Mouse (Mus musculus): ENCODE measurements around the gene Serpina6. TPM values are rescaled to one million over a fixed set of nuclear protein-coding genes. Genes with fewer than 3 reads are reported as not detected.

Serpina6 gene
- polyA plus RNA-seq (2015; fragmentation: Nextera tagmentation; extraction: Ambion mirVana) = 355 and 410 TPM in 2 replicates

DNA sequence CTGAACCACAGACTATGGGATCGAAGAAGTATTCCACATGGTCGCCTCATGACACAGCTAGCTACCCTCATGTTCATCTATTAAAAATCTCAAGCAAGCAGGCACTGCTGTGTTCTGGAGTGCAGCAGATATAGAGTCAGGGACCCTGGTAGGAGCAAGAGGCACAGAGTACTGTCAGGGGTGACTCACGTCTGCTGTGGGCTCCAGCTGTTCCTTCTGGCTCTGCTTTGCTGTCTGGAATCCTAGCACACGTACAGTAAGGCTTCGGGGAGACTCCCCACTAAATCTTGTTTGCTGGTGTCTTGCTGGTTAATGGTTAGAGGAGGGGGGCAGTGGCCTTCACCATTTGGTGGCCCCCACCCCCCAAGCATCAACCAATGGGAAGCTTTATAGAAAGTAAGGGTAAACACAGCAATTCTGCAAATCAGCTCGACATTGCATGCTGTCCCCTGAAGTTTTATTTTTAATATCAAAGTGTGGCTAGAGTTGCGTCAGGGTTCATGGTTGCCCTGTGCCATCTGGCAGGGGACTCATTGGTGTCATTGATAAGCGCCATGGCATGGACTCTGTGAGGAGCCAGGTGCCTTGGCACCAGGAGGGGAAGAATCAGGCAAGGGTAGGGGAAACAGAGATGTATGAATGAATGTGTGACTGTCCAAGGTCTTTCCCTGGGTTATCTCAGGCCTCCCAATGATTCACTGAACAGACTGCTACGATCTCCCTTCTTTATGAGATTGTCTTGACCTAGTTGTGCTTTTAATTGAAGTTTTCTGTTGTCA lies at the start of gene Serpina6:
TSS of gene Serpina6 (minus strand) at position 365 of the 779 bp plus-strand sequence.
- H3K27ac ChIP-seq = no peak within 1 kb of the TSS
- 68% methylated on average over 9 of the region's 9 CpGs for WGBS
- no peak for ATAC-seq (replicated peaks; ENCODE audit: low FRiP score, low read depth)
- no peak within 1 kb of the TSS for H3K4me3 ChIP-seq (replicated peaks; ENCODE audit: low read depth, low read length)
- no peak for DNase-seq (ENCODE audit: low spot score)
- no peak within 1 kb of the TSS for H3K9ac ChIP-seq (ENCODE audit: low read depth, low read length)
- no peaks in the 10 kb centered on the region for H3K36me3 ChIP-seq (ENCODE audit: insufficient read depth, low read length)
- no peaks in the 10 kb centered on the region for H3K4me1 ChIP-seq (replicated peaks; ENCODE audit: insufficient read depth, low read length)
- H3K4me2 ChIP-seq (ENCODE audit: low read length) = no peak within 1 kb of the TSS
- no peaks in the 10 kb centered on the region for H3K27me3 ChIP-seq (ENCODE audit: insufficient read depth, low read length)
- TF ChIP-seq CTCF (IDR thresholded peaks at IDR 0.05; ENCODE audit: low read depth) = no peak
- H3K9me3 ChIP-seq (replicated peaks; ENCODE audit: low read length) = no peaks in the 10 kb centered on the region

- H3K4me3 ChIP-seq (replicated peaks; ENCODE audit: low read depth, low read length) = no peak overlapping the region
- H3K9me3 ChIP-seq (replicated peaks; ENCODE audit: low read length) = no peaks in the 10 kb centered on the region
- TF ChIP-seq CTCF (IDR thresholded peaks at IDR 0.05; ENCODE audit: low read depth) = no peak
- no peaks in the 10 kb centered on the region for H3K36me3 ChIP-seq (ENCODE audit: insufficient read depth, low read length)
- no peak for ATAC-seq (replicated peaks; ENCODE audit: low FRiP score, low read depth)
- no peaks in the 10 kb centered on the region for H3K4me1 ChIP-seq (replicated peaks; ENCODE audit: insufficient read depth, low read length)
- 60% methylated on average over 4 of the region's 4 CpGs for WGBS
- H3K4me2 ChIP-seq (ENCODE audit: low read length) = no peak overlapping the region
- H3K9ac ChIP-seq (ENCODE audit: low read depth, low read length) = no peak overlapping the region
- H3K27me3 ChIP-seq (ENCODE audit: insufficient read depth, low read length) = no peaks in the 10 kb centered on the region
- DNase-seq (ENCODE audit: low spot score) = no peak
- H3K27ac ChIP-seq = no peak overlapping the region
Measured at GRCm38 (mm10) chr12:103706113-103706512, 49.1 kb upstream of the Serpina6 start.

GRCm38 (mm10) chr12:103705547-103705946 lies 48.5 kb upstream of the Serpina6 start:
- Histone ChIP-seq H3K4me3 (replicated peaks; ENCODE audit: low read depth, low read length) (no peak overlapping the region), H3K27me3 (ENCODE audit: insufficient read depth, low read length) (no peaks in the 10 kb centered on the region), H3K9me3 (replicated peaks; ENCODE audit: low read length) (no peaks in the 10 kb centered on the region), H3K4me1 (replicated peaks; ENCODE audit: insufficient read depth, low read length) (no peaks in the 10 kb centered on the region), H3K27ac (no peak overlapping the region), H3K9ac (ENCODE audit: low read depth, low read length) (no peak overlapping the region), H3K36me3 (ENCODE audit: insufficient read depth, low read length) (no peaks in the 10 kb centered on the region), H3K4me2 (ENCODE audit: low read length) (no peak overlapping the region)
- 45% methylated on average over 2 of the region's 2 CpGs for WGBS
- ATAC-seq (replicated peaks; ENCODE audit: low FRiP score, low read depth) (no peak), DNase-seq (ENCODE audit: low spot score) (no peak)
- no peak for TF ChIP-seq CTCF (IDR thresholded peaks at IDR 0.05; ENCODE audit: low read depth)

DNA sequence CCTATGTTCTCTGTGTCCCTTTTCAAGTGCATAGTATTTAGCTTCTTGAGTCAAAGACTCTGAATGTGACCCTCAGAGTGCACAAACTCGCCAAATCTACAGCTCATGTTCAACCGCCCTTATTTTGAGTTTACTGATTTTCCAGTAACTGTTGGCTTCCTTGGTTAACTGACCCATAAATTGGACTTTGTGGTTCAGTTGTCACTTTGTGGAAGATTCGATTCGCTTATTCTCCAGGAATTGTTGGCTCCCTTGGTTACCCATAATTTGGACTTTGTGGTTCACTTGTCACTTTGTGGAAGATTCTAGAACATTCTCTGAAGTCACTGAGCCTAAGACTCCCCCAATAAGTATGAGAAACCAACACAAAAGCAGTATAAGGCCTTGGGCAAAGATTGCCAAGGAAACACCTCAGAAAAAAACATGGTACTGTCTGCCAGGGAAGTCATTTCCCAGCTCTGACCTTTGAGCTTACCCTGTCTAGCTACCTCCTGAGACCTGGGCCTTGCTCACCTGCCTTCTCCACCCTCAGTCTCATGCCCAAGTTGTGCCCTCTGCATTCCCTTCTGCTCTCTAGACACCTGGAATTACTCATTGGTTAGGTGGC lies 43.2 kb upstream of the Serpina6 start:
- no peaks in the 10 kb centered on the region for H3K9me3 ChIP-seq (replicated peaks; ENCODE audit: low read length)
- no peak overlapping the region for H3K9ac ChIP-seq (ENCODE audit: low read depth, low read length)
- H3K36me3 ChIP-seq (ENCODE audit: insufficient read depth, low read length) = no peaks in the 10 kb centered on the region
- no peaks in the 10 kb centered on the region for H3K27me3 ChIP-seq (ENCODE audit: insufficient read depth, low read length)
- H3K4me3 ChIP-seq (replicated peaks; ENCODE audit: low read depth, low read length) = no peak overlapping the region
- no peak overlapping the region for H3K4me2 ChIP-seq (ENCODE audit: low read length)
- 67% methylated on average over 4 of the region's 4 CpGs for WGBS
- peak overlapping the region; percentile 50; the same call in 1 of the 2 replicates for H3K27ac ChIP-seq
- ATAC-seq (replicated peaks; ENCODE audit: low FRiP score, low read depth) (peak; percentile 49; the same call in 1 of the 2 replicates), DNase-seq (ENCODE audit: low spot score) (peak; percentile 18)
- H3K4me1 ChIP-seq (replicated peaks; ENCODE audit: insufficient read depth, low read length) = no peaks in the 10 kb centered on the region
- TF ChIP-seq CTCF (IDR thresholded peaks at IDR 0.05; ENCODE audit: low read depth) = no peak

GRCm38 (mm10) chr12:103695429-103695828 lies 38.4 kb upstream of the Serpina6 start, which contains the start of gene Serpina1f:
TSS of gene Serpina1f (minus strand) at chr12:103695529.
- Histone ChIP-seq H3K9me3 (replicated peaks; ENCODE audit: low read length) (no peaks in the 10 kb centered on the region), H3K4me3 (replicated peaks; ENCODE audit: low read depth, low read length) (no peak within 1 kb of the TSS), H3K4me1 (replicated peaks; ENCODE audit: insufficient read depth, low read length) (no peaks in the 10 kb centered on the region), H3K27me3 (ENCODE audit: insufficient read depth, low read length) (no peaks in the 10 kb centered on the region), H3K36me3 (ENCODE audit: insufficient read depth, low read length) (no peaks in the 10 kb centered on the region), H3K4me2 (ENCODE audit: low read length) (no peak within 1 kb of the TSS), H3K9ac (ENCODE audit: low read depth, low read length) (no peak within 1 kb of the TSS), H3K27ac (no peak within 1 kb of the TSS)
- TF ChIP-seq CTCF (IDR thresholded peaks at IDR 0.05; ENCODE audit: low read depth) = no peak
- WGBS = 73% methylated on average over 8 of the region's 8 CpGs
- no peak for DNase-seq (ENCODE audit: low spot score)
- ATAC-seq (replicated peaks; ENCODE audit: low FRiP score, low read depth) = no peak

GRCm38 (mm10) chr12:103688221-103688814 lies 31.3 kb upstream of the Serpina6 start:
- H3K9me3 ChIP-seq (replicated peaks; ENCODE audit: low read length) = no peaks in the 10 kb centered on the region
- DNase-seq (ENCODE audit: low spot score) = no peak
- no peak overlapping the region for H3K4me3 ChIP-seq (replicated peaks; ENCODE audit: low read depth, low read length)
- H3K9ac ChIP-seq (ENCODE audit: low read depth, low read length) = no peak overlapping the region
- TF ChIP-seq CTCF (IDR thresholded peaks at IDR 0.05; ENCODE audit: low read depth) = no peak
- H3K27ac ChIP-seq = no peak overlapping the region
- no peak for ATAC-seq (replicated peaks; ENCODE audit: low FRiP score, low read depth)
- no peaks in the 10 kb centered on the region for H3K4me1 ChIP-seq (replicated peaks; ENCODE audit: insufficient read depth, low read length)
- H3K4me2 ChIP-seq (ENCODE audit: low read length) = no peak overlapping the region
- 9% methylated on average over 3 of the region's 3 CpGs for WGBS
- no peaks in the 10 kb centered on the region for H3K27me3 ChIP-seq (ENCODE audit: insufficient read depth, low read length)
- no peaks in the 10 kb centered on the region for H3K36me3 ChIP-seq (ENCODE audit: insufficient read depth, low read length)
